Mouse (Mus musculus): ENCODE results near the gene Btc.

Gene Btc

GRCm38 (mm10) chr5:91320348-91320747, 82.4 kb downstream of the Btc start:
- DNase-seq (ENCODE audit: low spot score) = no peak

GRCm38 (mm10) chr5:91313971-91314370, 88.8 kb downstream of the Btc start:
- DNase-seq (ENCODE audit: low spot score) = no peak

GRCm38 (mm10) chr5:91311767-91312166, 91.0 kb downstream of the Btc start:
- DNase-seq (ENCODE audit: low spot score) = no peak

- DNase-seq (ENCODE audit: low spot score) = no peak
Observed at GRCm38 (mm10) chr5:91308576-91308975, 94.2 kb downstream of the Btc start.

GRCm38 (mm10) chr5:91307907-91308306, 94.9 kb downstream of the Btc start:
- no peak for DNase-seq (ENCODE audit: low spot score)
